Mouse (Mus musculus): ENCODE measurements around the gene Il21. TPM values are rescaled to one million over a fixed set of nuclear protein-coding genes. Genes with fewer than 3 reads are reported as not detected.
A peak's percentile ranks its signal among the peaks of the same experiment; 100 is the strongest.

Gene Il21
- total and polyA plus RNA-seq, 2 experiments from 2014 or later = not detected

DNA sequence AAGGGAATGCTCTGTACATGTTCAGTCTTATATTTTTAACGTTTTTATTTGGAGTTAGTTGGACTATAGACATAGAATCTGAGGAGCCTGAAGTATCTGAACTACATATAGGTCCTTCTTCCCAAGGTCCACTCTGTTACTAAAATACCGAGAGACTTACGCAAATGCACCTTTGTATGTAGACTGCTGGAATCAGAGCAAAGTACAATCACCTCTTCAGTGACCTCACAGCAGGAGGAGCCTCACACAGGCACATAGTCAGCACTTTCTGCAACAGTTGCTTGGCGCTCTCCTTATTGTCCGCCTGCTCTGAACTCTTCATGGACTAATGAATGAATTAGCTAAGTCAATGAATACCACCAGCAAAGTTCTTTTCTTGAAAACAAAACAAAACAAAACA is 34.1 kb downstream of the Il21 start:
- TF ChIP-seq CTCF (IDR thresholded peaks at IDR 0.05; ENCODE audit: low read depth) = no peak
- no peak overlapping the region for H3K9ac ChIP-seq (replicated peaks; ENCODE audit: low read length)
- H3K9me3 ChIP-seq (ENCODE audit: low read length) = no peaks in the 10 kb centered on the region
- H3K36me3 ChIP-seq (ENCODE audit: insufficient read depth, low read length) = no peaks in the 10 kb centered on the region
- 60% methylated on average over 5 of the region's 5 CpGs for WGBS
- no peak overlapping the region for H3K27ac ChIP-seq
- no peaks in the 10 kb centered on the region for H3K27me3 ChIP-seq (ENCODE audit: insufficient read depth, low read length)
- DNase-seq (ENCODE audit: low spot score) = no peak
- no peak overlapping the region for H3K4me3 ChIP-seq (ENCODE audit: low read length)
- H3K4me1 ChIP-seq (ENCODE audit: insufficient read depth, low read length) = peaks cover 5% of the 10 kb centered on the region
- no peak overlapping the region for H3K4me2 ChIP-seq (ENCODE audit: low read depth, low read length)
- ATAC-seq = no peak

DNA sequence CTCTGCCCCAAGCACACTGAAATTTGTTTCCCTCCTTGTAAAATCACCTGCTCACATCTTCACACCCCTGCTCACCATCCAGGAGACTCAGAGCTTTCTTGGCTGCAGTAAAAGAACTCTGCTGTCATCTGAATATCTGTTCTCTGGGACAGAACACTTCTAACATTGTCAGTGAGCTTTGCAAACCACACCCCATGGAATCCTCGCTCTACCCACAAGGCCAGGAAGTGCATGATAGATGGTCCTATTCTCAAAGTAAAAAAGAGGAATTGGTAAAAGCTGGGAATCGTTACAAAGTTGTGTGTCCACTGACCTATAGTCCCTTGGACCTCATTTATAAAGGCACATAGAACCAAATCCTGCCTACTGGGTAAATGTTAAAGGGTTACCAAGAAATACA is 40.5 kb downstream of the Il21 start:
- H3K9me3 ChIP-seq (ENCODE audit: low read length) = no peaks in the 10 kb centered on the region
- no peak overlapping the region for H3K4me2 ChIP-seq (ENCODE audit: low read depth, low read length)
- H3K27me3 ChIP-seq (ENCODE audit: insufficient read depth, low read length) = no peaks in the 10 kb centered on the region
- no peak overlapping the region for H3K27ac ChIP-seq
- no peaks in the 10 kb centered on the region for H3K4me1 ChIP-seq (ENCODE audit: insufficient read depth, low read length)
- H3K36me3 ChIP-seq (ENCODE audit: insufficient read depth, low read length) = no peaks in the 10 kb centered on the region
- 80% methylated on average over 2 of the region's 2 CpGs for WGBS
- H3K4me3 ChIP-seq (ENCODE audit: low read length) = no peak overlapping the region
- TF ChIP-seq CTCF (IDR thresholded peaks at IDR 0.05; ENCODE audit: low read depth) = no peak
- DNase-seq (ENCODE audit: low spot score) = no peak
- H3K9ac ChIP-seq (replicated peaks; ENCODE audit: low read length) = no peak overlapping the region
- no peak for ATAC-seq

DNA sequence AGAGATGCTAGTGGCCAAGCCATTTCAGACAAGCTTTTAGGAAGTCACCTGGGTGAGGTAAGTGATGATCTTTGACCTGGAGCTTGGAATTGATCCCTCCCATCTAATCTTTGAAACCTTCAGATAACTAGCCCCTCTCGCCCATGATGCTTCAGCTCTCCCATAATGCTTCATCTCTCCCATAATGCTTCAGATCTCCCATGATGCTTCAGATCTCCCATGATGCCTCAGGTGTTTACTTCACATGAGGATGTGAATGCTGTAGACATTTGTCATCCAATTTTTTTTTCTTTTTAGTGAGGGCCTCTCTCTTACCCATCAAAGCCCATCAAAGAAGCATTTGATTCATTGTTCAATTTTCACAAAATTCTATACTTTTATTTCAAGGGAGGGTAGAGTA is 46.9 kb downstream of the Il21 start:
- ATAC-seq = no peak
- WGBS = 77% methylated on average over 1 of the region's 1 CpGs
- no peaks in the 10 kb centered on the region for H3K36me3 ChIP-seq (ENCODE audit: insufficient read depth, low read length)
- no peaks in the 10 kb centered on the region for H3K9me3 ChIP-seq (ENCODE audit: low read length)
- H3K4me1 ChIP-seq (ENCODE audit: insufficient read depth, low read length) = no peaks in the 10 kb centered on the region
- no peaks in the 10 kb centered on the region for H3K27me3 ChIP-seq (ENCODE audit: insufficient read depth, low read length)
- no peak for DNase-seq (ENCODE audit: low spot score)
- TF ChIP-seq CTCF (IDR thresholded peaks at IDR 0.05; ENCODE audit: low read depth) = no peak
- no peak overlapping the region for H3K4me3 ChIP-seq (ENCODE audit: low read length)
- no peak overlapping the region for H3K27ac ChIP-seq
- H3K4me2 ChIP-seq (ENCODE audit: low read depth, low read length) = no peak overlapping the region
- no peak overlapping the region for H3K9ac ChIP-seq (replicated peaks; ENCODE audit: low read length)

DNA sequence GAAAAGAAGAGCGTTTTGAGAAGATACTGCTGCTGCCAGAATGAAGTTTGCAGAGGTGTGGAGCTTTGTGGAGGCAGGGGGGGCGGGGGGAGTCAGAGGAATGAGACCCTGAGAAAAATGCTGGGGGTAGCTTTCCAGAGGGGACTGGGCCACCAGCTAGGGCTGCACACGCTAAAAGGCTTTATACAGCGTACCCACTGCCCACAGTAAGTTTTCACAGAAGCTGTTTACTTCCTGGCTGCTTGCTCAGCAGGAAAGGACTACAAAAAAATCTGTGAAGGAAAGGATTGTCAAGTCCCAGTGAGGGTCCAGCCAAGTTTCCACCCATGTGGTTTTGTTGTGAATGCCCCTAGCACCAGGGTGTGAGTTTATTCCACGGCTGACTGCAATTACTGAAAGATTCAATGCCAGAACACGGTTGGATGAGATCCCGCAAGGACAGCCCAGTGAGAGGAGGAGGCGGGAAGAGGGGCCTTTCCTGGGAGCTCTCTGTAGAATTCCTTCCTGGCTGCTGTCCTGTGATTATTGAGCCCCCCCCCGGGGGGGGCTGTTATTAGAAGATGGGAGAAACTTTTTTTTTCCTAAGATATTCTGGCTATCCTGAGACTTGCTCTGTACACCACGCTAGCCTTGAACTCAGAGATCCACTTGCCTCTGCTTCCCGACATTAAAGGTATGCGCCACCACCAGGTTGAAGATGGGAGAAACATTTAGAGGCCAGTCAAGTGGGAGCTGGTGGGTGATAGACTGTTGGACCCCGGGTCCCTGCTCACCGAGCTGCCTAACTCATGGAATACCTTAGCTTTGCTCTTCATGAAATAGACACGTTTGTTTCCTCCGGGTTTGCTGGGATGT is 49.8 kb downstream of the Il21 start:
- DNase-seq (ENCODE audit: low spot score) = peak; percentile 72
- WGBS = 28% methylated on average over 16 of the region's 16 CpGs
- Histone ChIP-seq H3K27ac (peak overlapping the region; percentile 1; the same call in 1 of the 2 replicates), H3K9me3 (ENCODE audit: low read length) (no peaks in the 10 kb centered on the region), H3K9ac (replicated peaks; ENCODE audit: low read length) (no peak overlapping the region), H3K4me2 (ENCODE audit: low read depth, low read length) (no peak overlapping the region), H3K27me3 (ENCODE audit: insufficient read depth, low read length) (no peaks in the 10 kb centered on the region), H3K4me1 (ENCODE audit: insufficient read depth, low read length) (no peaks in the 10 kb centered on the region), H3K36me3 (ENCODE audit: insufficient read depth, low read length) (no peaks in the 10 kb centered on the region), H3K4me3 (ENCODE audit: low read length) (no peak overlapping the region)
- peak; percentile 22 for TF ChIP-seq CTCF (IDR thresholded peaks at IDR 0.05; ENCODE audit: low read depth)
- peak; percentile 86 for ATAC-seq

DNA sequence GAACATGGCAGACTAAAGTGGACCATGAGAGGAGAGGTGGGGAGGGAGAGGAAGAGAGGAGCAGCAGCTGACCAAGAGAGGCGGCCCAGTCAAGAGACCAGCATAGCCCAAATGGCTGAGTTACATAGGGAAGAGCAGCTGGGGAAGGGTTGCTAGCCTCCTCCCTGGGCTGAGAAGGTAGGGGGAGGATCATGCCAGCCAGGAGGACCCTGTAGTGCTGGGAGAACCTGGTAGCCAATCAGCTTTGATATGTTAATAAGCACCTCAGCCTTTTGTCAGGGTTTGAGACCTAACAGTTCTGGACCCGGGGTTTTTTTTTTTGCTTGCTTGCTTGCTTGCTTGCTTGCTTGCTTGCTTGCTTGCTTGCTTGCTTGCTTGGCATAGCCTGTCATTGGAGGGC is 51.4 kb downstream of the Il21 start:
- no peak overlapping the region for H3K4me3 ChIP-seq (ENCODE audit: low read length)
- DNase-seq (ENCODE audit: low spot score) = no peak
- WGBS = 30% methylated on average over 2 of the region's 2 CpGs
- no peak for TF ChIP-seq CTCF (IDR thresholded peaks at IDR 0.05; ENCODE audit: low read depth)
- H3K9ac ChIP-seq (replicated peaks; ENCODE audit: low read length) = no peak overlapping the region
- H3K27me3 ChIP-seq (ENCODE audit: insufficient read depth, low read length) = no peaks in the 10 kb centered on the region
- ATAC-seq = no peak
- no peak overlapping the region for H3K4me2 ChIP-seq (ENCODE audit: low read depth, low read length)
- no peaks in the 10 kb centered on the region for H3K36me3 ChIP-seq (ENCODE audit: insufficient read depth, low read length)
- H3K27ac ChIP-seq = no peak overlapping the region
- H3K4me1 ChIP-seq (ENCODE audit: insufficient read depth, low read length) = no peaks in the 10 kb centered on the region
- H3K9me3 ChIP-seq (ENCODE audit: low read length) = no peaks in the 10 kb centered on the region

DNA sequence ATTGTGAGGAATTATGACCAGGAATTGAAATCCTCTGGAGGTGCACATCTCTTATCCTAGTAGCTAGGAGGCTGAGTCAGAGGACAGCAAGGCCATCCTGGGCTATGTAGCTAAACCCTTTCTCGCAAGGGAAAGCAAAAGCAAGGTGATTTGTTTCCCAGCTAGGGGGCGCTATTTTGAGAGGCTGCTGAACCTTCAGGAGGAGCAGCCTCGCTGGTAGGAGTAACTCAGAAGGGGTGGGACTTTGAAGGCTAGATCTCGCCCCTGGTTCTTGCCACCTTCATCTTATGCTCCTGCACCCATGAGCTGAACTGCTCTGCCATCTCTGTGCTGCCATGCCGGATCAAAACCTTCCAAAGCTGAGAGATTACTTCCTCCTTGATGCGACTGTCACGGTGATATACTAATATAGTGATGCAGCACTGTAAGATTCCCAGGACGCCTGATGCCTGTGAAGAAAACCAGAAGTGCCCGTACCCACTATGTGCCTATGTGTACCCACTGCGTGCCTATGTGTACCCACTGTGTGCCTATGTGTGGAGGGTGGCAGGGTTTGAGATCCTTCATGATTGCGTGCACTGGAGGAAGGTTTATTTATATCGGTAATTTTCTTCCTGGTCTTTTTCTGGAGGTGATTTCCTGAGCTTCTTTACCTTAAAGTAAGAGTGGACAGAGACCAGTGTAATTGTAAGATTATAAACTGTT is 52.2 kb downstream of the Il21 start:
- no peaks in the 10 kb centered on the region for H3K27me3 ChIP-seq (ENCODE audit: insufficient read depth, low read length)
- H3K4me3 ChIP-seq (ENCODE audit: low read length) = no peak overlapping the region
- DNase-seq (ENCODE audit: low spot score) = no peak
- H3K9ac ChIP-seq (replicated peaks; ENCODE audit: low read length) = no peak overlapping the region
- H3K36me3 ChIP-seq (ENCODE audit: insufficient read depth, low read length) = no peaks in the 10 kb centered on the region
- H3K4me2 ChIP-seq (ENCODE audit: low read depth, low read length) = no peak overlapping the region
- peak; percentile 44 for TF ChIP-seq CTCF (IDR thresholded peaks at IDR 0.05; ENCODE audit: low read depth)
- WGBS = 85% methylated on average over 12 of the region's 12 CpGs
- no peak overlapping the region for H3K27ac ChIP-seq
- ATAC-seq = no peak
- H3K4me1 ChIP-seq (ENCODE audit: insufficient read depth, low read length) = no peaks in the 10 kb centered on the region
- no peaks in the 10 kb centered on the region for H3K9me3 ChIP-seq (ENCODE audit: low read length)

DNA sequence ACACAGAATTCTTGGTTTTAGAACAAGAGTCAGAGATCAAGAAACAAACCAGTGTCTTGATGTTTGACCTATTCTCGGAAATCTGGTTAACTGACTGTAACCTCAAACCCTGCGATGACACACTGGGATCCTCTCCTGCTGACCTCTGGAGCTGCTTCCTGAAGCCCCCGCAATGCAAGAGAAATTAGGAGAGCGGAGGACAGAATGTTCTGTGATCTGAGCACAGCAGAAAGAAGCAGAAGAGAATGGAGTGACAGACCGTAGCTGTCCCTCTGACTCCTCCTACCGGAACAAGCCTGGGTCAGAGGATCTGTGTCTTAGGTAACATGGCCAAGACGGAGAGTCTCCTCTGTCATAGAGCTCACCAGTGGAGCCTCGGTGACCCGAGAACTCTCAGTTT is 53.0 kb downstream of the Il21 start:
- DNase-seq (ENCODE audit: low spot score) (no peak), ATAC-seq (no peak)
- Histone ChIP-seq H3K4me3 (ENCODE audit: low read length) (no peak overlapping the region), H3K4me1 (ENCODE audit: insufficient read depth, low read length) (no peaks in the 10 kb centered on the region), H3K27ac (no peak overlapping the region), H3K9ac (replicated peaks; ENCODE audit: low read length) (no peak overlapping the region), H3K9me3 (ENCODE audit: low read length) (no peaks in the 10 kb centered on the region), H3K4me2 (ENCODE audit: low read depth, low read length) (no peak overlapping the region), H3K36me3 (ENCODE audit: insufficient read depth, low read length) (no peaks in the 10 kb centered on the region), H3K27me3 (ENCODE audit: insufficient read depth, low read length) (no peaks in the 10 kb centered on the region)
- TF ChIP-seq CTCF (IDR thresholded peaks at IDR 0.05; ENCODE audit: low read depth) = no peak
- WGBS = 90% methylated on average over 9 of the region's 9 CpGs

All from hindbrain, postnatal 0 days (tissue).